16 mouse cellular contexts compared by ENCODE assay signal in genomic region chr9:58153095-58153494, GRCm38 (mm10). TPM values are rescaled to one million over a fixed set of nuclear protein-coding genes. Genes with fewer than 3 reads are reported as not detected.
DNase-seq lines count a peak whose midpoint lies in the region; ATAC-seq and TF ChIP-seq lines count a peak whose summit lies in the region.
"Had no signal": no experiment of that assay in that cellular context is flagged by ENCODE, and none has a peak within 500 bp of the region (broad histone marks: within the 10 kb centered on the region; RNA-seq: fewer than 3 reads in every experiment).

No protein-coding gene starts in this region.

- no peak overlapping the region for H3K4me3 ChIP-seq in heart, postnatal 0 days (ENCODE audit: low read depth, low read length)
- H3K4me3 ChIP-seq in heart, embryonic 12.5 days, result no peak overlapping the region
- no peak overlapping the region for H3K4me3 ChIP-seq in hindbrain, postnatal 0 days (ENCODE audit: low read length)
- H3K4me3 ChIP-seq in stomach, postnatal 0 days (ENCODE audit: low read depth, low read length), result no peak overlapping the region
- no peak overlapping the region for H3K4me3 ChIP-seq in liver, postnatal 0 days (ENCODE audit: low read depth, low read length)

- TF ChIP-seq CTCF in heart, postnatal 0 days (IDR thresholded peaks at IDR 0.05; ENCODE audit: low read depth), result no peak
- no peak for TF ChIP-seq CTCF in hindbrain, postnatal 0 days (IDR thresholded peaks at IDR 0.05; ENCODE audit: low read depth)
- TF ChIP-seq CTCF in stomach, postnatal 0 days (IDR thresholded peaks at IDR 0.05; ENCODE audit: low read depth), result no peak
- no peak for TF ChIP-seq CTCF in liver, postnatal 0 days (IDR thresholded peaks at IDR 0.05; ENCODE audit: low read depth)

- H3K27ac ChIP-seq in heart, postnatal 0 days (ENCODE audit: low read depth), result 0 out of 2 replicates have a peak overlapping the region, but pooled peaks have one; percentile 43
- no peak overlapping the region for H3K27ac ChIP-seq in heart, embryonic 12.5 days (ENCODE audit: poor library complexity, severe bottlenecking)
- H3K27ac ChIP-seq in hindbrain, postnatal 0 days, result no peak overlapping the region
- peak overlapping the region; percentile 63 for H3K27ac ChIP-seq in stomach, postnatal 0 days (replicated peaks)
- no peak overlapping the region for H3K27ac ChIP-seq in liver, postnatal 0 days (ENCODE audit: low read depth)

- no peak for TF ChIP-seq EP300 in heart, postnatal 0 days (IDR thresholded peaks at IDR 0.05; ENCODE audit: low read depth)
- no peak for TF ChIP-seq EP300 in stomach, postnatal 0 days (optimal IDR thresholded peaks at IDR 0.05)
- no peak for TF ChIP-seq EP300 in liver, postnatal 0 days (IDR thresholded peaks at IDR 0.05; ENCODE audit: low read depth)

- H3K9me3 ChIP-seq in heart, postnatal 0 days (replicated peaks; ENCODE audit: control insufficient read depth, low read length), result no peaks in the 10 kb centered on the region
- H3K9me3 ChIP-seq in heart, embryonic 12.5 days (replicated peaks), result no peaks in the 10 kb centered on the region
- no peaks in the 10 kb centered on the region for H3K9me3 ChIP-seq in hindbrain, postnatal 0 days (ENCODE audit: low read length)
- no peaks in the 10 kb centered on the region for H3K9me3 ChIP-seq in stomach, postnatal 0 days (ENCODE audit: control insufficient read depth, low read length)
- H3K9me3 ChIP-seq in liver, postnatal 0 days (ENCODE audit: low read length), result no peaks in the 10 kb centered on the region

- H3K9ac ChIP-seq in heart, postnatal 0 days (replicated peaks; ENCODE audit: low read depth, low read length), result no peak overlapping the region
- no peak overlapping the region for H3K9ac ChIP-seq in heart, embryonic 12.5 days
- H3K9ac ChIP-seq in hindbrain, postnatal 0 days (replicated peaks; ENCODE audit: low read length), result no peak overlapping the region
- no peak overlapping the region for H3K9ac ChIP-seq in stomach, postnatal 0 days (ENCODE audit: low read length)
- H3K9ac ChIP-seq in liver, postnatal 0 days (replicated peaks), result no peak overlapping the region

- 77% methylated on average over 3 of the region's 3 CpGs for WGBS in heart, postnatal 0 days
- whole genome bisulfite sequencing in heart, embryonic 12.5 days, result 59% methylated on average over 3 of the region's 3 CpGs
- WGBS in hindbrain, postnatal 0 days, result 63% methylated on average over 3 of the region's 3 CpGs
- WGBS in stomach, postnatal 0 days, result 41% methylated on average over 3 of the region's 3 CpGs
- 70% methylated on average over 3 of the region's 3 CpGs for WGBS in liver, postnatal 0 days (ENCODE audit: insufficient replicate concordance)

- 0 out of 2 replicates have a peak, but pooled peaks cover 2% of the 10 kb centered on the region for H3K27me3 ChIP-seq in heart, postnatal 0 days (ENCODE audit: control insufficient read depth, insufficient read depth, low read length)
- peaks cover 38% of the 10 kb centered on the region for H3K27me3 ChIP-seq in heart, embryonic 12.5 days (replicated peaks)
- no peaks in the 10 kb centered on the region for H3K27me3 ChIP-seq in hindbrain, postnatal 0 days (ENCODE audit: insufficient read depth, low read length)
- H3K27me3 ChIP-seq in stomach, postnatal 0 days (ENCODE audit: control insufficient read depth, insufficient read depth, low read length), result no peaks in the 10 kb centered on the region
- H3K27me3 ChIP-seq in liver, postnatal 0 days (ENCODE audit: insufficient read depth, low read length), result no peaks in the 10 kb centered on the region

- H3K36me3 ChIP-seq in heart, postnatal 0 days (replicated peaks; ENCODE audit: control insufficient read depth, insufficient read depth, low read length), result no peaks in the 10 kb centered on the region
- H3K36me3 ChIP-seq in heart, embryonic 12.5 days, result no peaks in the 10 kb centered on the region
- no peaks in the 10 kb centered on the region for H3K36me3 ChIP-seq in hindbrain, postnatal 0 days (ENCODE audit: insufficient read depth, low read length)
- no peaks in the 10 kb centered on the region for H3K36me3 ChIP-seq in stomach, postnatal 0 days (ENCODE audit: control insufficient read depth, insufficient read depth, low read length)
- no peaks in the 10 kb centered on the region for H3K36me3 ChIP-seq in liver, postnatal 0 days (replicated peaks; ENCODE audit: insufficient read depth, low read length)

- no peak for DNase-seq in heart, postnatal 0 days (ENCODE audit: low spot score)
- DNase-seq in testis, postnatal 10 days (ENCODE audit: low spot score), result peak; percentile 47
- no peak for DNase-seq in testis, postnatal 14 days (ENCODE audit: low spot score)
- peak; percentile 30 for DNase-seq in hindbrain, postnatal 0 days (ENCODE audit: low spot score)
- no peak for DNase-seq in stomach, postnatal 0 days (ENCODE audit: low spot score)
- no peak for DNase-seq in liver, postnatal 0 days
- no peak for DNase-seq in left cerebral cortex, adult 18-20 months (ENCODE audit: low spot score in 2 of 2)
- DNase-seq: cerebellum, postnatal 36 days; gastrocnemius, postnatal 25 days; kidney, adult 8-10 months; layer of hippocampus, postnatal 36 days; lung, adult 2 months; midbrain, embryonic 14.5 days; right cerebral cortex, postnatal 25 days had no signal

- peaks cover 5% of the 10 kb centered on the region; the same call in 1 of the 2 replicates for H3K4me1 ChIP-seq in heart, postnatal 0 days (ENCODE audit: control insufficient read depth, insufficient read depth)
- peaks cover 33% of the 10 kb centered on the region for H3K4me1 ChIP-seq in heart, embryonic 12.5 days (replicated peaks)
- peaks cover 11% of the 10 kb centered on the region; the same call in 1 of the 2 replicates for H3K4me1 ChIP-seq in hindbrain, postnatal 0 days (ENCODE audit: insufficient read depth, low read length)
- peaks cover 5% of the 10 kb centered on the region for H3K4me1 ChIP-seq in stomach, postnatal 0 days (replicated peaks; ENCODE audit: control insufficient read depth, insufficient read depth)
- no peaks in the 10 kb centered on the region for H3K4me1 ChIP-seq in liver, postnatal 0 days (ENCODE audit: insufficient read depth)

- no peak for ATAC-seq in heart, postnatal 0 days (ENCODE audit: insufficient read depth, low read depth)
- ATAC-seq in heart, embryonic 12.5 days (ENCODE audit: insufficient number of reproducible peaks, low FRiP score), result no peak
- ATAC-seq in hindbrain, postnatal 0 days, result peak; percentile 61
- ATAC-seq in stomach, postnatal 0 days (ENCODE audit: low FRiP score, low TSS enrichment), result no peak; the same call in 1 of the 2 replicates
- no peak for ATAC-seq in liver, postnatal 0 days

- H3K4me2 ChIP-seq in heart, postnatal 0 days (ENCODE audit: low read depth, low read length), result no peak overlapping the region
- no peak overlapping the region for H3K4me2 ChIP-seq in heart, embryonic 12.5 days
- H3K4me2 ChIP-seq in hindbrain, postnatal 0 days (ENCODE audit: low read depth, low read length), result no peak overlapping the region
- no peak overlapping the region for H3K4me2 ChIP-seq in stomach, postnatal 0 days (replicated peaks; ENCODE audit: low read depth)
- H3K4me2 ChIP-seq in liver, postnatal 0 days (ENCODE audit: low read depth, low read length), result no peak overlapping the region

RNA-seq across cellular contexts. Expression of gene Ccdc33, which starts 34.5 kb away (rescaled TPM):
- not detected in 2 replicates for total RNA-seq in heart, postnatal 0 days (2014; rRNA removed; ENCODE audit: low replicate concordance)
- 0.25 TPM in 1 of 2 replicates, not detected in the other for polyA plus RNA-seq in heart, postnatal 0 days (2015; fragmentation: Nextera tagmentation; extraction: Ambion mirVana)
- not detected in 2 replicates for polyA plus RNA-seq in heart, embryonic 12.5 days (2016; fragmentation: Nextera tagmentation; extraction: Ambion mirVana)
- total RNA-seq in hindbrain, postnatal 0 days (2014; rRNA removed), result 0.52 and 1.4 TPM in 2 replicates
- polyA plus RNA-seq in hindbrain, postnatal 0 days (2015; fragmentation: Nextera tagmentation; extraction: Ambion mirVana), result 0.75 and 1.2 TPM in 2 replicates
- polyA plus RNA-seq in stomach, postnatal 0 days (2015; fragmentation: Nextera tagmentation; extraction: Ambion mirVana), result 0.18 TPM in 1 of 2 replicates, not detected in the other
- polyA plus RNA-seq in liver, postnatal 0 days (2015; fragmentation: Nextera tagmentation; extraction: Ambion mirVana), result not detected in 2 replicates
- 1 to 10 TPM in 1 of 2 experiments, under 1 TPM in 1; 0.67 to 1.2 TPM for total RNA-seq in left cerebral cortex, adult 18-20 months (2021)
- total RNA-seq: gastrocnemius, postnatal 25 days; neutrophil, adult 5-6 weeks had no signal

RNA-seq across cellular contexts. Expression of gene Islr, which starts 51.0 kb away (rescaled TPM):
- total RNA-seq in heart, postnatal 0 days (2014; rRNA removed; ENCODE audit: low replicate concordance), result 21.1 and 39.9 TPM in 2 replicates
- 14.4 and 16.3 TPM in 2 replicates for polyA plus RNA-seq in heart, postnatal 0 days (2015; fragmentation: Nextera tagmentation; extraction: Ambion mirVana)
- polyA plus RNA-seq in heart, embryonic 12.5 days (2016; fragmentation: Nextera tagmentation; extraction: Ambion mirVana), result 8.5 and 8.6 TPM in 2 replicates
- 57.9 and 72.8 TPM in 2 replicates for total RNA-seq in hindbrain, postnatal 0 days (2014; rRNA removed)
- polyA plus RNA-seq in hindbrain, postnatal 0 days (2015; fragmentation: Nextera tagmentation; extraction: Ambion mirVana), result 29.9 and 33.5 TPM in 2 replicates
- 46.5 and 58.7 TPM in 2 replicates for polyA plus RNA-seq in stomach, postnatal 0 days (2015; fragmentation: Nextera tagmentation; extraction: Ambion mirVana)
- polyA plus RNA-seq in liver, postnatal 0 days (2015; fragmentation: Nextera tagmentation; extraction: Ambion mirVana), result 2.9 and 3.0 TPM in 2 replicates
- total RNA-seq in left cerebral cortex, adult 18-20 months (2021), result 10 to 100 TPM; 16.5 to 17.4 TPM
- total RNA-seq: neutrophil, adult 5-6 weeks had no signal

RNA-seq across cellular contexts. Expression of gene Islr2, which starts 51.0 kb away (rescaled TPM):
- 0.69 and 0.89 TPM in 2 replicates for total RNA-seq in heart, postnatal 0 days (2014; rRNA removed; ENCODE audit: low replicate concordance)
- 0.08 TPM in 1 of 2 replicates, not detected in the other for polyA plus RNA-seq in heart, postnatal 0 days (2015; fragmentation: Nextera tagmentation; extraction: Ambion mirVana)
- 0.05 TPM in 1 of 2 replicates, not detected in the other for polyA plus RNA-seq in heart, embryonic 12.5 days (2016; fragmentation: Nextera tagmentation; extraction: Ambion mirVana)
- 293 and 343 TPM in 2 replicates for total RNA-seq in hindbrain, postnatal 0 days (2014; rRNA removed)
- polyA plus RNA-seq in hindbrain, postnatal 0 days (2015; fragmentation: Nextera tagmentation; extraction: Ambion mirVana), result 15.8 and 19.2 TPM in 2 replicates
- polyA plus RNA-seq in stomach, postnatal 0 days (2015; fragmentation: Nextera tagmentation; extraction: Ambion mirVana), result 0.45 and 0.69 TPM in 2 replicates
- not detected in 2 replicates for polyA plus RNA-seq in liver, postnatal 0 days (2015; fragmentation: Nextera tagmentation; extraction: Ambion mirVana)
- total RNA-seq in left cerebral cortex, adult 18-20 months (2021), result 10 to 100 TPM; 71.2 to 72.3 TPM

Comparison
In these comparisons a context has a peak if more than half of its experiments do, and no peak if none do; other contexts are left out.
1. DNase-seq: peak in testis, postnatal 10 days (single experiment) and hindbrain, postnatal 0 days (single experiment); none in heart, postnatal 0 days (single experiment), testis, postnatal 14 days (single experiment), stomach, postnatal 0 days (single experiment), liver, postnatal 0 days (single experiment) and left cerebral cortex, adult 18-20 months (0 of 2).
2. H3K27ac ChIP-seq: peak in heart, postnatal 0 days (single experiment) and stomach, postnatal 0 days (single experiment); none in heart, embryonic 12.5 days (single experiment), hindbrain, postnatal 0 days (single experiment) and liver, postnatal 0 days (single experiment).